Mouse (Mus musculus) kidney, adult 18-20 months (tissue): Measurements from ENCODE around the gene Zfp281.

Source experiments
- DNase-seq: peaks from one replicate; pipeline ENCODE4 v3.0.0; 2021

Gene Zfp281

DNA sequence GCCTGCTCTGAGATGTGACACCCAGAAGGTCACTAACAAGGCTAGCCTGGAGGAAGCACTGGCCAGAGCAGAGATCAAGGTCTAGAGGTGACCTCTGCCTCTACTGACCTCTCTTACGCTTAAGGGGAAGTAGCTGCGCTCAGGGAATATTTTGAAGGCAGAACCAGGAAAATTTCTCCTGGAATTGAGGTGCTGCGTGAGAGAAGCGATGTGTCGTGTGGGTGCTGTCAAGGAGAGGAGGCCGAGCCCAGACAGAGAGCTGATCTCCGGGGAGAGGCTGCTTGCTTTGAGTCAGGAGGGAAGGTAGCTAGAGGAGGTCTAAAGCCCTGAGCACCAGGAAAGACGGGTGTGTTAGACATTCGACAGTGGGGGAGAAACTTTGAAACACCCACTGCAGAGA, 35.2 kb downstream of the Zfp281 start:
- no peak for DNase-seq

GRCm38 (mm10) chr1:136661511-136661910, 36.8 kb downstream of the Zfp281 start:
- DNase-seq = no peak

DNA sequence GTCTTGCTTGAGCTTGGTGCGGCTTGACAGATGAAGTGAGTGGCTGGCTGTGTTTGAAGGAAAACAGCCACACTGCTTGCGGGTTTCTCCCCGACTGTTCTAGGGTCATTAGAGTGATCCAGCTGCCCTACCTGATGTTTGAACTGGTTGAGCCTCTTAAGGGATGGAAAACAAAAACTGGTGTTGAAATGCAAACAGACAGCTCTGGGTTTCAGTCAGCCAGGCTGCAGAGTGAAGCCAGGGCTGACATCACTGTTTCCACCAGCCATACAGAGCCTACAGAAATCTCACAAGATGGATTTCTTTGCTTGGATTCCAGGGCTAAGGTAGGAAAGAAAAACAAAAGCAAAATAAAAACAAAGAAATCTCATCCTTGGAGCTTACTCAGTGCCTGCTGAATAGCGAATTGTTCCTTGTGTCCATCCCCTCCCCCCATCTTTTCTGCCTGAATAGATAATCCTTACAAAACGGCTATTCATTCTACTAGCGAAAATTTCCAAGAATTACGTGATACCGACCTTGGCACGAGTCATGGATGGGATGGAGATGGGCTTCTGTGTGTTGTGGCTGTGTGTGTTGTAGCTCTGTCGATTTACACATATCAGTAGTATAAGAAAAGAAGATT, 37.4 kb downstream of the Zfp281 start:
- no peak for DNase-seq

- no peak for DNase-seq
Observed at GRCm38 (mm10) chr1:136664921-136665582, 40.4 kb downstream of the Zfp281 start.

GRCm38 (mm10) chr1:136666513-136666912, 41.8 kb downstream of the Zfp281 start:
- no peak for DNase-seq

DNA sequence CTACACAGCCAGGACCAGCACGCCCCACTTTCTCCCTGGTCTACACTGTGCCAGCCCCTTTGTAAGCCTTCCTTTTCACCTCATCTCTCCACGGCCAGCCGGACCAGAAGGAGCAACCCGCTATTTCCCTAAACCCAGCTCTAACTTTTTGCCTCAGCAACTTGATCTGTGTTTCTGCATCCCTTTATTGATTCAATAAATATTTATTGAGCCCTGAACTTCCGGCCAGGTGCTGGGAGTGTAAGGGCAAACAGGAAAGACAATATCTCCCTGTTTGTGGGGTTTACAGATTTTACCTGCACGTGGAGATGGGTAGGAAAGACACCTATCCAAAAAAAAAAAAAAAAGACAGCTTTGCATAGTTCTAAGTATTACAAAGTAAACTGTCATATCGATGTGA, 45.2 kb downstream of the Zfp281 start:
- no peak for DNase-seq

- peak; percentile 16 for DNase-seq
Observed at GRCm38 (mm10) chr1:136670421-136670820, 45.7 kb downstream of the Zfp281 start.

DNA sequence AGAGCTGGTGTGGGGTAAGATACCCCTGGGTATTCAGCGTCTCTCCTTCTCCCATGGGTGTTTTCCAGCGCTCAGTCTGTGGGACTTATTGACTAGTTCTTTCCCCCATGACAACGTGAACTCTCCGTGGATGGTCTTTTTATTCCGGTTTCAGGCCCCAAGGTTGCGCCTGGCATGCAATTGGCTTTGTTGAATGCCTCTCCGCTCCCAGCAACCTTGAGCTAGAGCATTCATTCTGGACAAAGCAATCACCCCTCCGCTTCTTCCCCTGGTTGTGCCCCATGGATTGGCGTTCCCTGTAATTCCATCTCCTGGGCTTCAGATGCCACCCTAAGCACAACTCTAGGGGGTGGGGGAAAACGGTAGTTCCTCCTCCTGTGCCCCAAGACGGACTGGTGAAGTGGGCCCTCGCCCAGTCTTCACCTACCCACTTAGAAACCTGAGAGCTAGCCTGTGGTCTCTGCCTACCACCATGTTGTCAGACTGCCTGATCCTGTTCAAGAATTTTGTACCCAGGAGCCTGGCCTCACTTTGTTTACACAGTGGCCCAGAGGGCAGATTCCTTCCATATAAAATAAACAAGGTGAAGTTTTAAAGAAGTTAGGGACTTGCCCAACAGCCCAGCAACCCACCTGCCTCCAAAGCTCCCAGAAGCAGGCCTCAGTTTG, 47.2 kb downstream of the Zfp281 start:
- DNase-seq = no peak

DNA sequence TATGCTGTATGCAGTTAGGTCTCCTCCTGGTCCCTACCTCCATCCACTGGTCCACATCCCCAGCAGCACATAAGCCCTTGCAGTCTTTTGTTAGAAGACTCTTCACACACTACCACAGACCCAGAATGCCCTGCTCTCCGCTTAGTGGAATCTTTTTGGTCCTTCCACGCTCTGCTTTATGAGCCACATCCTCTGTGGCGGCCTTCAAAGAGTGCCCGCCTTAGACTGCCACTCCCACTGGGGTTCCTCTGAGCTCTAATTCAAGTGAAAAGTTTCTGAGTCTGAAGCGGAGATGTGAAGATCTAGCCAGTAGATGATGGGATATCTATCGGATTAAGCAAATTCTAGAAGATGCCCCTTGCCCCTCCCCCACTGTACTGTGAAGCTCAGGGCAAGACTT, 47.9 kb downstream of the Zfp281 start:
- no peak for DNase-seq

GRCm38 (mm10) chr1:136673293-136673692, 48.6 kb downstream of the Zfp281 start:
- DNase-seq = no peak

- peak; percentile 13 for DNase-seq
Observed at GRCm38 (mm10) chr1:136674548-136675455, 50.1 kb downstream of the Zfp281 start.

DNA sequence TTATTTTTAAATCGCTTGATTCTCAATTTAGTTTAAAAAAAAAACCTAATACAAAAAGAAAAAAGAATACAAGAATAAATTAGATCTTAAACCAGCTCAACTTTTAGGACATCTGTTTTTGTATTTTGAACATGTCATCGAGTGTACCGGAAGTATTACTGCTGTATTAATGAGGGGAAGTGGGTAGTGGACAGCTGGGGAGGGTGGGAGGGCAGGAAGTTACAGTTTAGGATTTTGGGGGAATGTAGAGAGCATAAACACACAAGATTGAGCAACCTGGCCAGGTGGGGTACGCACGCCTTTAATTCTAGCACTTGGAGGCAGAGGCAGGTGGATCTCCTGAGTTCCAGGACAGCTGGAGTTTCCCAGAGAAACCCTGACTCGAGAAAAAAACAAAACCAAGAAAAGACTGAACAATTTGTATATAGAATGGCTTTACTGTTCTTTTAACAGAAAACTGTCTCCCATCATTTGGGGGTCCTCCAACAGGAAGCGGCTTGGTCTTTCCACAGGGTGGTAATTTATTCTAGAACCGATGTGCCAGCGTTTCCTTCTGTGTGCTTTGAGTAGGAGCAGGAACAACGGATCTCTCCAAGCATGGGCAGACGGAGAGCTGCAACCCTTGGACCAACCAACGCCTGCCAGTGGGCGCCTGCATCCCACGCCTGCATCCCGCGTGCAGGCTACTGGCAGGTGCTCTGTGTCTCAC, 51.2 kb downstream of the Zfp281 start:
- DNase-seq = no peak

DNA sequence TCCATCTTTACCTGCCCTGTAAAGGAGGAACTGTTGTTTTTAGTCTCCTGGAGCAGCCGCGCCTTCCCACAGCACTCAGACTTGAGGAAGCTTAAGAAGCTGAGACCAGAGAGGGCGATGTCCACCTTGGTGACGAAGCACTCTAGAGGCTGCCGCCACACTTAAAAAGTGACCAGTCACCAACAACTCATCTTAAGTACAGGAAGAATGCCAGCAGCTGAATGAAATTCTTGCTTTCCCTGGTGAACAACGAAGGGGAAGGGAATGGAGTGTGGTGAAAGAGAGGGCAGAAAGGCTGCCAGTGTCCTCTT, 51.7 kb downstream of the Zfp281 start:
- no peak for DNase-seq

DNA sequence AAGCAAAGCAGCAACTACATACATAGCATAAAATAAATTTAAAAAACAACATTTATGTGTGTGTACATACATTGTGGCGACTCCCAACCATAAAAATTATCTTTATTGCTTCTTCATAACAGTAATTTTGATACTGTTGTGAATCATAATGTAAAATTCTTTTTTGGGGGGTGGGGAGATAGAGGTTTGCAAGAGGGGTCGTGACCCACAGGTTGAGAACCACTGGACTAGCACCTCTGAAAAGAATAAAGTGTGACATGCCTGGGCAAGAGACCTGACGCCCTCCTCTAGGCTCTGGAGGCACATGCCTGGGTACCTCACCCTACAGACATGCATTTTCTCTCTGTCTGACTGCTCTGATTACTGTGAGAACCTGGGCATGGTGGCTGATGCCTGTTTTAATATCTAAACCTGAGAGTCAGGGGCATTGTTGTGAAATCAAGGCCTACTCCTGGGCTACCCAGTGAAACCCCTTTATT, 53.2 kb downstream of the Zfp281 start:
- DNase-seq = no peak

- DNase-seq = no peak
Observed at GRCm38 (mm10) chr1:136678836-136679235, 54.1 kb downstream of the Zfp281 start.
